Mouse (Mus musculus) megakaryocyte, embryonic 14.5 days (primary cell): Measurements from ENCODE around the gene Pacs1. TPM values are rescaled to one million over a fixed set of nuclear protein-coding genes. Genes with fewer than 3 reads are reported as not detected.
"Not testable (repeated sequence)": the region's sequence is repeated elsewhere in the genome, so short reads cannot be mapped to it uniquely, and the experiment has no call there.

Experiments
- H3K27me3 ChIP-seq: replicated peaks from 2 replicates; pipeline ENCODE3; 2012; ENCODE audit warnings: inconsistent platforms
- H3K36me3 ChIP-seq: replicated peaks from 2 replicates; pipeline ENCODE3; 2012; ENCODE audit warnings: low read length, inconsistent platforms, mixed read lengths
- H3K4me1 ChIP-seq: 2 replicates; pipeline ENCODE4 v1.6.1; 2012; ENCODE audit warnings: inconsistent platforms
- H3K4me3 ChIP-seq: replicated peaks from 2 replicates; pipeline ENCODE3; 2012; ENCODE audit warnings: moderate library complexity, mild to moderate bottlenecking, inconsistent platforms
- H3K9me3 ChIP-seq: 2 replicates; pipeline ENCODE4 v1.6.1; 2012; ENCODE audit warnings: inconsistent platforms
- FLI1 ChIP-seq: IDR thresholded peaks from 2 replicates; pipeline ENCODE4 v1.6.1; 2012; ENCODE audit warnings: low read length, inconsistent platforms, mixed read lengths
- GATA1 ChIP-seq: IDR thresholded peaks from 3 replicates; pipeline ENCODE4 v1.6.1; 2012; ENCODE audit warnings: mixed read lengths, low read length, inconsistent platforms, borderline replicate concordance
- polyA plus RNA-seq: library from polyadenylated mRNA; stranded (reverse); fragments of >175 nt; gene quantifications from 2 replicates; pipeline ENCODE4 v1.2.3, GENCODE M21; 2012; ENCODE audit warnings: low replicate concordance; ENCODE audit not compliant: insufficient read depth

The Pacs1 gene
- polyA plus RNA-seq, 1 experiment, result 40.2 TPM

DNA sequence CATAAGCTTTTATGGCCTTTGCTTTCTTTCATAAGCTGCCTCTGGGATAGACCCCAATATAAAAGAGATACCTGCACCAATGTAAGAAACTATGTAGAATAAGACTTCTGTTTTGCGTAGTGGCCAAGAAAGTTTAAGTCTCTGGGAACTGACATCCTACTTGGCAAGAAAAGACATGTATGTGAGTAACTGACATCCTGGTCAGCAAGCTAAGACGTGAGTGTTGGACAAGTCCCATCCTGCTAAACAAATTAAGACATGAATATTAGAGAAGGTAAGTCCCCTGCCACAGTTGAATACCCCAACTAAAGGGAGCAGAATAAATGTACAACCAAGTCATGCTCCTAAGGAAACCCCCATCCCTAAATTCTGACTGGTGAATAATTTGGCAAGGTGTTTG, 71.2 kb downstream of the Pacs1 start:
- Histone ChIP-seq H3K9me3 (no peaks in the 10 kb centered on the region), H3K27me3 (no peaks in the 10 kb centered on the region), H3K36me3 (peaks cover 16% of the 10 kb centered on the region), H3K4me3 (no peak overlapping the region), H3K4me1 (peaks cover 67% of the 10 kb centered on the region)
- no peak for TF ChIP-seq FLI1
- TF ChIP-seq GATA1, result no peak

DNA sequence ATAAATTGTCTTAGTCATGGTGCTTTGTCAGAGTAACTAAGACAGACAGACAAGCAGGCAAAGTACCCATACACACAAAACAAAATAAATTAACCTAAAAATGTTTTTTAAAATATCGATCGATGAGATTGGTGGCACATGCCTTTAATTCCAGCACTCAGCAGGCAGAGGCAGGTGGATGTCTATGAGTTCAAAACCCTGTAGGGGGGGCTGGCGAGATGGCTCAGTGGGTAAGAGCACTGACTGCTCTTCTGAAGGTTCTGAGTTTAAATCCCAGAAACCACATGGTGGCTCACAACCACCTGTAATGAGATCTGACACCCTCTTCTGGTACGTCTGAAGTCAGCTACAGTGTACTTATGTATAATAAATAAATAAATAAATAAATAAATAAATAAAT, 72.3 kb downstream of the Pacs1 start:
- H3K27me3 ChIP-seq, H3K9me3 ChIP-seq, H3K4me3 ChIP-seq: not testable (repeated sequence)
- Histone ChIP-seq H3K4me1 (peaks cover 63% of the 10 kb centered on the region), H3K36me3 (peaks cover 18% of the 10 kb centered on the region)

DNA sequence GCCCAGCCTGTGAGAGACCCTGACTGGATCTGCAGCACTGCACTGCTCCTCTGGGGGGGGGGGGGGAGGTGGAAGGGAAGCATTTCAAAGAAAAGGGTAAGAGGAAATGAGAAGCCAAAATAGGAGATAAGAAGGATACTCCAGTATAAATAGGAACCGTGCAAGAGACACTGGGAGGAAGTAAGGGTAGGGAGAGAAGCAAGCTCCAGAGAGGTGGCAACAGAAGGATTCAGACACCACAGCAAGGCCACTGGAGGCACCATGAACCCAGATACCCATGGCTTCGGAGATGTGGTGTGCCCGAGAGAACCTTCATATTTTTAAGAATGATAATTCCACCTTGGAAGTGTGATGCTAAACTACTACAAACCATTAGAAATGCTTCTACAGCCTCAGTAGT, 74.4 kb downstream of the Pacs1 start:
- Histone ChIP-seq H3K36me3 (peaks cover 25% of the 10 kb centered on the region), H3K4me3 (peak overlapping the region; percentile 82), H3K4me1 (peaks cover 62% of the 10 kb centered on the region), H3K27me3 (no peaks in the 10 kb centered on the region), H3K9me3 (no peaks in the 10 kb centered on the region)
- TF ChIP-seq GATA1 (no peak), FLI1 (no peak)

DNA sequence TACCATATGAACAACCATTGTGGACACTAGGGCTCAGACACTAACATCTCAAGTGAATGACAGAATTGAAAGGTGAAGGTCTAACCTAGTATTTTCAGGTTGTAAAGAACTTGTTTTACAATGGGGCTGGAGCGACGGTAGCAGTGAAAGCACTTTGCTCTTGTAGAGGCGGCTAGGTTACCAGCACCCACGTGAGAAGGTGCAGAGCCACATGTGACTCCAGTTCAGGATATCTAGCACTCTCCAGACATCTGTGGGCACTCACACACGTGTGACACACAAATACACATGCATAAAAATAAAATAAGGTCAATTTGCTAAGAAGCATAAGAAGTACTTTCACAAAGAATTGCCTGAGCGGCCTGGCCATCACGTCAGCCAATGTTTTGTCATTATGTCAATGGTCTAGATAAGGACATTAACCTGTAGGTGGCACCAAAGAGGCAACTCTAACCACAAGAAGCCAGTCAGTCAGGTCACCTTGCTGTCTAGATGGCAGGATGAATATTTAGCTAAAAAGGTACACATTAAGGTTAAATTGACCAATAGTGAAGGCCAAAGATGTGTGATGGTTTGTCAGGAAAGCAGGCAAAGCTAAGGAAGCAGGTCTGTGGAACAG, 77.4 kb downstream of the Pacs1 start:
- Histone ChIP-seq H3K36me3 (peaks cover 12% of the 10 kb centered on the region), H3K27me3 (no peaks in the 10 kb centered on the region), H3K4me3 (no peak overlapping the region), H3K4me1 (peaks cover 64% of the 10 kb centered on the region), H3K9me3 (no peaks in the 10 kb centered on the region)
- no peak for TF ChIP-seq FLI1
- no peak for TF ChIP-seq GATA1

DNA sequence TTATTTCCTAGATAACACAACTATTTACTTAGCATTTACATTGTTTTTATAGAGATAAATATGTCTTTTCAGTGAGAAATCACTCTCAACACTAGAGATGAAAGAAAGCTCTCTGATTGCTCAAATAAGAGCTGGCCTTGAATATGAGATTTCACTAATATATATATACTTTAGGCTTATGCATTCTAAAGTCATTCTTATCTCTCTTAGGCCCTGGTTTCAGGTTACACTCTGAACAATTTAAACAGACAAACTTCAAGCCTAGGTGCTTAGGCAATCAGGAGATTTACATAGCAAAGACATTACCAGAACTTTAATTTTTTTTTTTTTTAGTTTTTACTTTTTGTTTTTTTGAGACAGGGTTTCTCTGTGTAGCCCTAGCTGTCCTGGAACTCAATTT, 80.5 kb downstream of the Pacs1 start:
- TF ChIP-seq FLI1 (no peak), GATA1 (no peak)
- Histone ChIP-seq H3K9me3 (no peaks in the 10 kb centered on the region), H3K36me3 (peaks cover 25% of the 10 kb centered on the region), H3K4me3 (no peak overlapping the region), H3K4me1 (peaks cover 44% of the 10 kb centered on the region), H3K27me3 (no peaks in the 10 kb centered on the region)

DNA sequence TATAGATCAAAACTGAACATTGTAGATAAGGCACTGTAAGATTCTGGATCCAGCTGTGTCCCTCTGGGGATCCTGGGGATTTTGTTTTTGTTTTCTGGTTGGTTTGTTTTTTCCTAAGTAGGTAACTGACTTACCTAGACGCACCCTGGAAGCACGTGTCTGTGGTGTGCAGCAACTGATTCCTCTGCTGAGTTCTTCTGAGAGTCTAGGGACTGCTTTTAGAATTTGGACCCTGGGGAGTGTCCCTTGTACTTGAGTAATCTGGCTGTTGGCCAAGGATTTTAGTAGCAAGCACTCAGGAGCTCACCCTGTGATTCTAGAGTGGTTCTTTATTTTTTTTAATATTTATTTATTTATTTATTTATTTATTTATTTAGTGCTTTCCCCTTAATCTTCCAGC, 85.5 kb downstream of the Pacs1 start:
- Histone ChIP-seq H3K4me1 (peaks cover 39% of the 10 kb centered on the region), H3K9me3 (peaks cover 8% of the 10 kb centered on the region; the same call in 1 of the 2 replicates), H3K27me3 (no peaks in the 10 kb centered on the region), H3K4me3 (no peak overlapping the region), H3K36me3 (peaks cover 33% of the 10 kb centered on the region)
- no peak for TF ChIP-seq FLI1

DNA sequence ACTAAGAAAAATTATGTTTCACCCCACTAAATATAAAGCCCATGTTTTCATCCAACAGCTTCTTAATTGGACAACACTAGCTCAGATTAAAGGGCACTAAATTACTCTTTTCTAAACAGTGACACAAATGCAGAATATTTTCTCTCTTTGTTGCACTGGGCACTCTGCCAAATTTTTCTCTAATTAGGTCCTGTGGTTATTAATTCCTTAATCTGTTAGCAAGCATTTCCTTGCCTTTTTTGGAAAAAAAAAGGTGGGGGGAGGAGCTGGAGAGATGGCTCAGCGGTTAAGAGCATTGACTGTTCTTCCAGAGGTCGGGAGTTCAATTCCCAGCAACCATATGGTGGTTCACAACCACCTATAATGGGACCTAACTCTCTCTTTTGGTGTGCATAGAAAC, 91.0 kb downstream of the Pacs1 start:
- Histone ChIP-seq H3K27me3 (no peaks in the 10 kb centered on the region), H3K4me1 (peaks cover 68% of the 10 kb centered on the region), H3K36me3 (peaks cover 20% of the 10 kb centered on the region), H3K9me3 (peaks cover 8% of the 10 kb centered on the region; the same call in 1 of the 2 replicates), H3K4me3 (no peak overlapping the region)
- TF ChIP-seq GATA1 (no peak), FLI1 (no peak)

DNA sequence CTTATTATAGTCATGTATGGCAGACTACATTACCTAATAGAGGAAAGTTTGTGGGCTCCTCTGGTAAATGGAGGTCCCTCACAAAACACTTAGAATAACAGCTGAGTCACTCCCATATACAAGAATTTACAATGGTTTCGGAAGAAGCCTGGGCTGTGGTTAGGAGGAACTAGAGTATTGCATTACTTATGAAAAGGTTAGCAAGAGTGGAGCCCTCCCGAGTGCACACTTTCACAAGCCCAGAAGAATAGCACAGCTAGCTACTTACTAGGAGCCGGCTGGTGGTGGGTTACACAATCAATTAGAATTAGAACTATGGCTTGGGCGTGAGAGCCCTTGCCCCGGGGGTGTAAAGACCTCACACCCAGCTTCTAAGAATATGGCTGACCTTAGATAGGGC, 94.3 kb downstream of the Pacs1 start:
- no peaks in the 10 kb centered on the region for H3K27me3 ChIP-seq
- no peak for TF ChIP-seq GATA1
- TF ChIP-seq FLI1, result no peak
- peaks cover 22% of the 10 kb centered on the region for H3K36me3 ChIP-seq
- H3K4me3 ChIP-seq, result peak overlapping the region; percentile 60
- no peaks in the 10 kb centered on the region for H3K9me3 ChIP-seq
- peaks cover 94% of the 10 kb centered on the region for H3K4me1 ChIP-seq

DNA sequence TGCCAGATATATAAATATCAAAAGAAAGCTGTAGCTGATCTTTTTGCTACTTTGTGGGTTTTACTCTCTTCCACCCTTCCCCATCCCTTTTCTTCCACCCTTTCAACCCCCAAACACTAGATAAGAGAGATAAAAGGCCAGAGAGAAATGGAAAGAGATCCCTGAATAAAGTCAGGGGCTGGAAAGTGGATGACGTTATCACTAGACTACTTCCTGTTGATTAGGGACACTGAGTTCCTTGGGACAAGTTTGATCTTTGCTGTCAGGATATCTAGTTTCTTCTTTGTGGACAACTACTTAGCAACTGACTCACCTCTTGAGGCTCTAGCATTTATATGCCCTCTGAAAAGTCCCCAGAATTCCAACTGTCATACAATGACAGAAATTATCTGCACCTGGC, 102.5 kb downstream of the Pacs1 start:
- H3K4me3 ChIP-seq, result no peak overlapping the region
- H3K9me3 ChIP-seq, result no peaks in the 10 kb centered on the region
- no peaks in the 10 kb centered on the region for H3K27me3 ChIP-seq
- H3K4me1 ChIP-seq, result peaks cover 50% of the 10 kb centered on the region
- TF ChIP-seq GATA1 (no peak), FLI1 (no peak)
- H3K36me3 ChIP-seq, result peaks cover 30% of the 10 kb centered on the region

DNA sequence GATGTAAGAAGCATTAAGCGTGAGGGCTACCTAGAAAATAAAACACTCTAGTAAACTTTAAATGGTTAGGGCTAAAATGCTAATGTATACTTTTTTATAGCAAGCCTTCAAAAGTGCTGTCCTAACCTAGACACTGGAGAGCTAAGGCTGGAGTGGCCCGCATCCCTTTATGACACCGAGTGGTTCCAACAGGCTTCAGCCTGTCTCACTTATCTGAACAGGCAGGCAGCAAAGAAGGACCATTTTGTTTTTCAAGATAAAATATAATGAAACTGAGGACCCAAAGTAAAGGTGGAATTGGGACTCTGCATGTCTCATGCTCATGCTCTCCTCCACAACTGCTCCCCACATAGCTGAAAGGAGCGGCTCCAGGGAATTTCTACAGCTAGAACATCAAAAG, 105.4 kb downstream of the Pacs1 start:
- peaks cover 23% of the 10 kb centered on the region for H3K36me3 ChIP-seq
- H3K27me3 ChIP-seq, result no peaks in the 10 kb centered on the region
- H3K4me1 ChIP-seq, result peaks cover 31% of the 10 kb centered on the region
- H3K4me3 ChIP-seq, result no peak overlapping the region
- TF ChIP-seq FLI1 (no peak), GATA1 (no peak)
- no peaks in the 10 kb centered on the region for H3K9me3 ChIP-seq

DNA sequence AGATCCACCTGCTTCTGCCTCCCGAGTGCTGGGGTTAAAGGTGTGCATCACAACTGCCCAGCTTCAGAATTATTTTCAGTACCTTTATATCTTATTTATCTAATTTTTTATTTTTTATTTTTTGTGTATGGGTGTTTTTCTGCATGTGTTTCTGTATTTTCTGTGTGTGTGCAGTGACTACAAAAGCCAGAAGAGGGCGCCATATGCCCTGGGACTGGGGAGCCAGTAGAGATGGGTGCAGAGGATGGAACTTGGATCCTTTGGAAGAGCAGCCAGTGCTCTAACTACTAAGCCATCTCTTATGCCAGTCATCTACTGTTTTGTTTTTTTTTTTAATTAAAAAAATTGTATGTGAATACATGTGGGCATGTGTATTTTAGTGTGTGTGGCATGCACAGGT, 108.5 kb downstream of the Pacs1 start:
- H3K27me3 ChIP-seq, result no peaks in the 10 kb centered on the region
- no peak overlapping the region for H3K4me3 ChIP-seq
- peaks cover 47% of the 10 kb centered on the region for H3K36me3 ChIP-seq
- no peak for TF ChIP-seq FLI1
- TF ChIP-seq GATA1, result no peak
- H3K9me3 ChIP-seq, result no peaks in the 10 kb centered on the region
- peaks cover 15% of the 10 kb centered on the region; the same call in 1 of the 2 replicates for H3K4me1 ChIP-seq
